In the genomic region with DNA sequence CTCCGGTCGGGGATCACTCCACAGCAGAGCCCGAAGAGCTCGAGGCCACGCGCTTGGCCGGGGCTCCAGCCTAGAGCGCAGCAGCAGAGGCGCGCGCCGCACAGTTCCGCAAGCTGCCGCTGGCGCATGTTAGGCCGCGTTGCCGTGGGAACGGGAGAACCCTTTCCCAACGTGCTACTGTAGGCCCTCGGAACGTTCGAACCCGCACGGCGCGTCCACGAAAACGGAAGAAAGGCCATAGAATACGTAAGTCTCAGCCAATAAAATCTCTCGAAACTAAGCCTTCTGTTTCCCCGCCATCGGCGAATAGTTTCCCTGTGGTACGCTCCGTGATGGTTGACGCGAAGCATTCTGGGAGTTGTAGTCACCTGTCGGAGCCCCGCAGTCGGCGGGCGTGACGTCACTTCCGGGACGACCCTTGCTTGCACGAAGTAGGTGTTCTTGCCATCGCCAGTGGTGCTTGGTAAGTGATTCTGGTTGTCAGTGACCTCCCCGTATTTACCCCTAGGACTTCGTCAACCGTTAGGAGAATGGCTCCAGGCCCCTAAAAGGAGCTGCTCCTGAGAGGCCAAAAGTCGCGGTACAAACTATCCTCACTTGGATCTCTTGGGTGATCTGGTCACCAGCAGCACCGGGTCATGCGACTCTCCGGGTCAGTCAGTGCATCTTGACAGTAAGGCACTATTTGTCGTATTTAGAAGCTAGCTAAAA, we compare ENCODE assay signal across 8 mouse cellular contexts. TPM values are rescaled to one million over a fixed set of nuclear protein-coding genes. Genes with fewer than 3 reads are reported as not detected.
DNase-seq lines count a peak whose midpoint lies in the region; ATAC-seq lines count a peak whose summit lies in the region.

A gene (minus strand): TSS at position 127 of the 711 bp plus-strand sequence.
A gene (plus strand): TSS at position 403 of the 711 bp plus-strand sequence.

- WGBS in intestine, embryonic 14.5 days: under 1% methylated on average over 57 of the region's 57 CpGs

- H3K9ac ChIP-seq in intestine, embryonic 14.5 days (ENCODE audit: low read length): peak within 1 kb of the TSS; percentile 70

- peak within 1 kb of the TSS; percentile 82 for H3K27ac ChIP-seq in intestine, embryonic 14.5 days (ENCODE audit: low read depth)

- intact Hi-C loops in left cerebral cortex, postnatal 14 days (cut with DNase I): no loop called here

- H3K27me3 ChIP-seq in intestine, embryonic 14.5 days (replicated peaks; ENCODE audit: control insufficient read depth, insufficient read depth, low read length): no peaks in the 10 kb centered on the region

- peak within 1 kb of the TSS; percentile 75 for H3K4me2 ChIP-seq in intestine, embryonic 14.5 days (ENCODE audit: low read length)

- no peaks in the 10 kb centered on the region for H3K9me3 ChIP-seq in intestine, embryonic 14.5 days (ENCODE audit: control insufficient read depth, low read length)

- peak within 1 kb of the TSS; percentile 83 for H3K4me3 ChIP-seq in intestine, embryonic 14.5 days (ENCODE audit: low read depth, low read length)

- ATAC-seq in intestine, embryonic 14.5 days (replicated peaks; ENCODE audit: low FRiP score, low TSS enrichment, low read depth): peak; percentile 98

- no peaks in the 10 kb centered on the region; the same call in 1 of the 2 replicates for H3K4me1 ChIP-seq in intestine, embryonic 14.5 days (replicated peaks; ENCODE audit: control insufficient read depth, insufficient read depth, low read length)

- H3K36me3 ChIP-seq in intestine, embryonic 14.5 days (ENCODE audit: control insufficient read depth, insufficient read depth, low read length): peaks cover 3% of the 10 kb centered on the region; the same call in 1 of the 2 replicates

- peak; percentile 95 to 97 for DNase-seq in adrenal gland, adult 18-20 months (ENCODE audit: low spot score in 2 of 2)
- peak; percentile 99 for DNase-seq in embryo, embryonic 11 days
- peak; percentile 94 for DNase-seq in gastrocnemius, postnatal 25 days
- peak; percentile 97 for DNase-seq in intestine, embryonic 14.5 days (ENCODE audit: low spot score)
- peak; percentile 98 to 99 for DNase-seq in left cerebral cortex, postnatal 14 days (ENCODE audit: low spot score in 2 of 2)
- peak; percentile 99 for DNase-seq in mesoderm, embryonic 11.5 days (ENCODE audit: low read depth, low spot score)
- DNase-seq in right cerebral cortex, postnatal 36 days (ENCODE audit: low spot score in 2 of 2): peak; percentile 98
- DNase-seq in yolk sac, embryonic 10.5 days (ENCODE audit: low spot score): peak; percentile 97

RNA-seq across cellular contexts. Expression of the first gene that starts in this region (rescaled TPM):
- total RNA-seq in adrenal gland, adult 18-20 months (2021): 1 to 10 TPM; 2.4 to 2.7 TPM
- under 1 TPM; 0.16 to 0.61 TPM for total RNA-seq in gastrocnemius, postnatal 25 days (2021)
- polyA plus RNA-seq in intestine, embryonic 14.5 days (2014; fragmentation: Nextera tagmentation; extraction: Ambion mirVana): 2.3 and 3.8 TPM in 2 replicates
- 1 to 10 TPM; 2.2 to 3.2 TPM for total RNA-seq in left cerebral cortex, postnatal 14 days (2021)

RNA-seq across cellular contexts. Expression of the second gene that starts in this region (rescaled TPM):
- total RNA-seq in adrenal gland, adult 18-20 months (2021): 10 to 100 TPM; 44.6 to 59.5 TPM
- total RNA-seq in gastrocnemius, postnatal 25 days (2021): 10 to 100 TPM; 39.0 to 41.3 TPM
- 77.6 and 78.3 TPM in 2 replicates for polyA plus RNA-seq in intestine, embryonic 14.5 days (2014; fragmentation: Nextera tagmentation; extraction: Ambion mirVana)
- 10 to 100 TPM; 53.8 to 59.1 TPM for total RNA-seq in left cerebral cortex, postnatal 14 days (2021)

Comparison
In these comparisons a context has a peak if more than half of its experiments do, and no peak if none do; other contexts are left out.
1. Peak in every context shown above with its lines: DNase-seq, ATAC-seq, H3K4me3 ChIP-seq and H3K27ac ChIP-seq.